Mouse (Mus musculus) limb, embryonic 11.5 days (tissue): ENCODE measurements around the gene Tmc2. TPM values are rescaled to one million over a fixed set of nuclear protein-coding genes. Genes with fewer than 3 reads are reported as not detected.
A peak's percentile ranks its signal among the peaks of the same experiment; 100 is the strongest.

Experiments
- ATAC-seq: fragments of 200-750 bp; cut with Nextera tagmentation; 2 replicates; pipeline ENCODE4 v1.8.0; 2017; ENCODE audit warnings: low read depth; ENCODE audit not compliant: insufficient number of reproducible peaks, low FRiP score, low TSS enrichment
- DNase-seq: peaks from one replicate; pipeline ENCODE4 v3.0.0-alpha.2; 2015; ENCODE audit warnings: low spot score
- H3K27ac ChIP-seq: fragments of 300-500 bp; sonication (generic); replicated peaks from 2 replicates; pipeline ENCODE4 v1.5.1; 2014; ENCODE audit warnings: low read depth, mild to moderate bottlenecking, low read length
- H3K27me3 ChIP-seq: fragments of 300-500 bp; sonication (generic); 2 replicates; pipeline ENCODE4 v1.6.1; 2014; ENCODE audit warnings: mild to moderate bottlenecking, low read length, mixed read lengths; ENCODE audit not compliant: control insufficient read depth, insufficient read depth
- H3K36me3 ChIP-seq: fragments of 300-500 bp; sonication (generic); 2 replicates; pipeline ENCODE4 v1.6.1; 2014; ENCODE audit warnings: mild to moderate bottlenecking, low read length, moderate library complexity, mixed read lengths; ENCODE audit not compliant: control insufficient read depth, insufficient read depth
- H3K4me1 ChIP-seq: fragments of 300-500 bp; sonication (generic); 2 replicates; pipeline ENCODE4 v1.6.1; 2014; ENCODE audit warnings: low read length, mixed read lengths; ENCODE audit not compliant: control insufficient read depth, insufficient read depth
- H3K4me2 ChIP-seq: fragments of 300-500 bp; sonication (generic); 2 replicates; pipeline ENCODE4 v1.6.1; 2014; ENCODE audit warnings: low read depth, mild to moderate bottlenecking, moderate library complexity; ENCODE audit not compliant: severe bottlenecking
- H3K4me3 ChIP-seq: fragments of 300-500 bp; sonication (generic); 2 replicates; pipeline ENCODE4 v1.5.1; 2014; ENCODE audit warnings: low read depth, low read length
- H3K9ac ChIP-seq: fragments of 300-500 bp; sonication (generic); 2 replicates; pipeline ENCODE4 v1.6.1; 2014; ENCODE audit warnings: mild to moderate bottlenecking, low read length
- H3K9me3 ChIP-seq: fragments of 300-500 bp; sonication (generic); 2 replicates; pipeline ENCODE4 v1.6.1; 2016; ENCODE audit warnings: low read length; ENCODE audit not compliant: control insufficient read depth
- WGBS: fragments of 180-500 bp; shearing (Covaris S2); extraction: QIAGEN DNeasy Blood & Tissue Kit; methylation state at CpG from one replicate; pipeline ENCODE4 v1.1.7; 2014; 5-methylcytosine and 5-hydroxymethylcytosine counted together
- polyA plus RNA-seq: library from polyadenylated mRNA; unstranded; fragments of >200 nt; fragmentation: Nextera tagmentation; extraction: Ambion mirVana; gene quantifications from 2 replicates; pipeline ENCODE4 v1.2.1, GENCODE M21; 2014

Gene Tmc2
- polyA plus RNA-seq, 1 experiment from 2014 or later = not detected

GRCm38 (mm10) chr2:130262398-130262797, 67.4 kb downstream of the Tmc2 start:
- no peaks in the 10 kb centered on the region for H3K9me3 ChIP-seq
- no peak overlapping the region for H3K4me2 ChIP-seq
- no peak overlapping the region for H3K9ac ChIP-seq
- DNase-seq (no peak), ATAC-seq (no peak)
- no peaks in the 10 kb centered on the region for H3K4me1 ChIP-seq
- H3K27me3 ChIP-seq = no peaks in the 10 kb centered on the region
- 79% methylated on average over 2 of the region's 2 CpGs for WGBS
- no peak overlapping the region for H3K4me3 ChIP-seq
- no peak overlapping the region for H3K27ac ChIP-seq
- no peaks in the 10 kb centered on the region for H3K36me3 ChIP-seq

- H3K9ac ChIP-seq = no peak overlapping the region
- H3K4me2 ChIP-seq = no peak overlapping the region
- no peaks in the 10 kb centered on the region for H3K9me3 ChIP-seq
- 86% methylated on average over 1 of the region's 1 CpGs for WGBS
- no peaks in the 10 kb centered on the region for H3K27me3 ChIP-seq
- H3K36me3 ChIP-seq = no peaks in the 10 kb centered on the region
- no peak overlapping the region for H3K4me3 ChIP-seq
- H3K27ac ChIP-seq = no peak overlapping the region
- ATAC-seq = no peak
- no peaks in the 10 kb centered on the region for H3K4me1 ChIP-seq
- no peak for DNase-seq
Observed at GRCm38 (mm10) chr2:130265520-130265919, 70.5 kb downstream of the Tmc2 start.

GRCm38 (mm10) chr2:130268074-130268473, 73.1 kb downstream of the Tmc2 start:
- no peak overlapping the region for H3K4me2 ChIP-seq
- no peaks in the 10 kb centered on the region for H3K9me3 ChIP-seq
- H3K36me3 ChIP-seq = no peaks in the 10 kb centered on the region
- H3K4me1 ChIP-seq = no peaks in the 10 kb centered on the region
- H3K27ac ChIP-seq = no peak overlapping the region
- no peak for DNase-seq
- H3K27me3 ChIP-seq = no peaks in the 10 kb centered on the region
- no peak for ATAC-seq
- H3K4me3 ChIP-seq = no peak overlapping the region
- H3K9ac ChIP-seq = no peak overlapping the region
- 64% methylated on average over 7 of the region's 7 CpGs for WGBS

GRCm38 (mm10) chr2:130273732-130274131, 78.7 kb downstream of the Tmc2 start:
- DNase-seq (no peak), ATAC-seq (peak; percentile 2; the same call in 1 of the 2 replicates)
- Histone ChIP-seq H3K9me3 (no peaks in the 10 kb centered on the region), H3K36me3 (peaks cover 16% of the 10 kb centered on the region), H3K4me3 (peak overlapping the region; percentile 94), H3K4me1 (peaks cover 4% of the 10 kb centered on the region; the same call in 1 of the 2 replicates), H3K27ac (peak overlapping the region; percentile 91), H3K27me3 (no peaks in the 10 kb centered on the region), H3K9ac (peak overlapping the region; percentile 97), H3K4me2 (peak overlapping the region; percentile 84)
- 1% methylated on average over 14 of the region's 14 CpGs for WGBS

GRCm38 (mm10) chr2:130274149-130274861, 79.3 kb downstream of the Tmc2 start, which contains the start of gene Nop56:
Gene Nop56, plus strand, starts transcription at chr2:130274430.
- H3K4me2 ChIP-seq = peak within 1 kb of the TSS; percentile 84
- peak; percentile 97 for ATAC-seq

GRCm38 (mm10) chr2:130274862-130275261, 79.9 kb downstream of the Tmc2 start:
- WGBS = 2% methylated on average over 10 of the region's 10 CpGs
- no peak overlapping the region for H3K27ac ChIP-seq
- H3K36me3 ChIP-seq = peaks cover 20% of the 10 kb centered on the region
- peaks cover 4% of the 10 kb centered on the region; the same call in 1 of the 2 replicates for H3K4me1 ChIP-seq
- H3K4me3 ChIP-seq = peak overlapping the region; percentile 94
- peak overlapping the region; percentile 84 for H3K4me2 ChIP-seq
- no peak for ATAC-seq
- no peak for DNase-seq
- H3K9ac ChIP-seq = peak overlapping the region; percentile 97
- no peaks in the 10 kb centered on the region for H3K27me3 ChIP-seq
- H3K9me3 ChIP-seq = no peaks in the 10 kb centered on the region

More at GRCm38 (mm10) chr2:130274149-130274861, 79.3 kb downstream of the Tmc2 start, which contains the start of gene Nop56:
- Histone ChIP-seq H3K27ac (peak within 1 kb of the TSS; percentile 91), H3K27me3 (no peaks in the 10 kb centered on the region), H3K4me1 (peaks cover 4% of the 10 kb centered on the region; the same call in 1 of the 2 replicates), H3K9me3 (no peaks in the 10 kb centered on the region), H3K36me3 (peaks cover 16% of the 10 kb centered on the region), H3K9ac (peak within 1 kb of the TSS; percentile 97), H3K4me3 (peak within 1 kb of the TSS; percentile 94)
- under 1% methylated on average over 68 of the region's 68 CpGs for WGBS
- DNase-seq = peak; percentile 100

- no peak overlapping the region for H3K27ac ChIP-seq
Observed at GRCm38 (mm10) chr2:130275649-130276048, 80.7 kb downstream of the Tmc2 start.

GRCm38 (mm10) chr2:130279600-130280091, 84.7 kb downstream of the Tmc2 start:
- Histone ChIP-seq H3K9me3 (no peaks in the 10 kb centered on the region), H3K4me1 (peaks cover 6% of the 10 kb centered on the region; the same call in 1 of the 2 replicates), H3K27me3 (no peaks in the 10 kb centered on the region), H3K27ac (no peak overlapping the region), H3K4me2 (no peak overlapping the region), H3K9ac (no peak overlapping the region), H3K4me3 (no peak overlapping the region), H3K36me3 (peaks cover 22% of the 10 kb centered on the region)
- WGBS = 41% methylated on average over 8 of the region's 8 CpGs
- ATAC-seq (no peak), DNase-seq (peak; percentile 22)

More at GRCm38 (mm10) chr2:130275649-130276048, 80.7 kb downstream of the Tmc2 start:
- no peak for ATAC-seq
- no peak overlapping the region for H3K9ac ChIP-seq
- H3K9me3 ChIP-seq = no peaks in the 10 kb centered on the region
- no peaks in the 10 kb centered on the region for H3K27me3 ChIP-seq
- H3K4me2 ChIP-seq = peak overlapping the region; percentile 84
- H3K36me3 ChIP-seq = peaks cover 22% of the 10 kb centered on the region
- DNase-seq = peak; percentile 87
- peak overlapping the region; percentile 94 for H3K4me3 ChIP-seq
- WGBS = 48% methylated on average over 6 of the region's 6 CpGs
- peaks cover 4% of the 10 kb centered on the region; the same call in 1 of the 2 replicates for H3K4me1 ChIP-seq
